Mouse (Mus musculus) inflammation-experienced regulatory T-cells, adult 6 months (primary cell): Measurements from ENCODE around the gene Triobp. TPM values are rescaled to one million over a fixed set of nuclear protein-coding genes. Genes with fewer than 3 reads are reported as not detected.

Source experiments
- ATAC-seq: one replicate; pipeline ENCODE4 v1.8.0; 2017
- polyA plus RNA-seq, 3 experiments: library from polyadenylated mRNA; unstranded; fragments of 100-300 nt; shearing (Covaris generic); gene quantifications; one replicate each; pipeline ENCODE4 v1.2.1; 2017

The Triobp gene
- polyA plus RNA-seq, 3 experiments from 2014 or later: 14.8 to 27.1 (median 20.3) TPM

DNA sequence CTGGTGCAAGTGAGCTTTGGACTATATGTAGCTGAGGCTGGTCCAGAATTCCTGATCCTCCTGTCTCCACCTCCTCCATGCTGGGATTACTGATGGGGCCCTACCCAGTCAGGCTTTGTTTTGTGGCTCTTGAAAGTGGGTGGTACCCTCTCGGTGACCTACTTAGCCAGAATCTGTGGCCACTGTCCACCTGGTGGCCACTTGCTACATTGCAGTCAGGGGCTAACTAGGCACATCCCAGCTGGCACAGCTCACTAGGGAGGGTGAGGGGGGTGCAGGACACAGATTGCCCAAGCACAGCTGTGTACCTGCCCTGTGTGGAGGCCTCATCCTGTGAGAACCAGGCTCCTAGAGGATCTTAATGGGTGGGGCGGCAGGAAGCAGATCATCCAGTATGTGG is 15.4 kb downstream of the Triobp start:
- ATAC-seq: no peak

DNA sequence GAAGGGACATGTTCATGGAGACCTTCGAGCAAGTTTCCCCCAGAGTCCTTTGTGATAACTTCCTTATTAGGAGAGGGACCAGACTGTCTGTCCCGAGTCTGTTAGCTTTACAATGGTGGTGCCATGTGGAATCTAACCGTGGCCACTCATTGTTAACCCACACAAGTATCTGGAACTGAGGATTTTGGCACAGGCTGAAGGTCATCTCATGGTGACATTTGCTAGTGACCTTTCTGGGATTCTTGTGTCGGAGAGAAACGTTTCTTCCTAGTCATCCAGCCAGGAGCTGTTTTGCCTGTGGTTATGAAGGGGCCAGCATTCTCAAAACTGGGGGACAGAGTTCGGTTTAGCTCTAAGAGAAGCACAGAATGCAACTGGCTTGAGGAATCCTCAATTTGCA is 24.1 kb downstream of the Triobp start:
- no peak for ATAC-seq

DNA sequence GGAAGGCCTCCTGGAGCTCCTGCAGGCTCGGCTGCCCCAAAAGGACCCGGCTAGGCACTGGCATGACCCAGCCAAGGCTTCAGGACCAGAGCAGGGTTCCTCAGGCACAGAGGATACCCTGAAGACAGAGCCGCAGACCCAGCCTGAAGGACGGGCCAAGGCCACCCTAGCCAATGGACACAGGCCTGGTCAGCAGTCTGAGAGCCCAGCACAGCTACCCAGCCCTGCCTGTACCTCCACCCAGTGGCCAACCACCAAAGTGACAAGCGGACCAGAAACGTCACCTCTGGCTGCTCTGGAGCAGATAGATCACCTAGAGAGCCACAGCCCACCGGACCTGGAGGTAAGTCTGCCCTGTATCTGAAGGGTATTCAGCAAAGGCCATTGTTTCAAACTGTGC is 26.4 kb downstream of the Triobp start:
- no peak for ATAC-seq

DNA sequence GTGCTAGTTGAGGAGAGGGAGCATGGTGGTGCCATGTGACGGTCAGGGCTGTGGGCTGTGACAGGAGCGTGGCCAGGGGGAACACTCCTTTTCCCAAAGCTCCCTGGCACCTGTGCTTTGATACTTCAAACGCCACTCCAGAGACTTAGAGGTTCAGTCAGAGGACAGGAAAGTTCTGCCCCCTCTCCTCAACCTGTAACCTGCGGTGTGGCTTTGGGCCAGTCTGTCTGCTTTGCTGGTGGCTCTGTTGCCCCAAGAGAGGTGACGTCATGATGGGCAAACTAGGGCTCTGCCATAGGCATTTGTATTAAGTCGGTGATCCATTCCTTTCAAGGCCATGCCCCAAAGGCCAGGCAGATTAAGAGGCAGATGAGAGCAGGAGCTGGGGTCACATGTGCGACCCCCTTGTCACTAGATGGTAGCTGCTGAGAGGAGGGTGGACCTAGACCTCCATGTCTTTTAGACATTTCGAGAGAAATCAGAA is 30.2 kb downstream of the Triobp start:
- no peak for ATAC-seq

DNA sequence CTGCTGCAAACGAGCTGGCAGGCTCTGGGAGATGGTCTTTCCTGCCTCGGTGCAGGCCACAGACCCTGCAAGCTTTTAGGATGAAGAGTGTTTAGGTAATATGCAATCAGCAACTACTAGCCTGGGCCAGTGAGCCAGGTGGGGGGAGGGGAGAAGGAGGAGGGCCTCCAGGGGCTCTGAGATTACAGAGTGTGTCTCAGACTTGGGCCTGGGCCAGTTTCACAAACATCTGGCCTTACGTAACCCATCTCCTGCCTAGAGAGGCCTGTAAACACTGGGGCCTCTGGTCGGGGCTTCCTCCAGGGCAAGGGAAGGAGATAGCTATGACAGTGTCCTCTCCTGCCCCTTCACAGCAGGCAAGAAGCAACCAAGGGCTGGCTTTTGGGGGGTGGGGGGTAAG is 31.4 kb downstream of the Triobp start:
- ATAC-seq: no peak

DNA sequence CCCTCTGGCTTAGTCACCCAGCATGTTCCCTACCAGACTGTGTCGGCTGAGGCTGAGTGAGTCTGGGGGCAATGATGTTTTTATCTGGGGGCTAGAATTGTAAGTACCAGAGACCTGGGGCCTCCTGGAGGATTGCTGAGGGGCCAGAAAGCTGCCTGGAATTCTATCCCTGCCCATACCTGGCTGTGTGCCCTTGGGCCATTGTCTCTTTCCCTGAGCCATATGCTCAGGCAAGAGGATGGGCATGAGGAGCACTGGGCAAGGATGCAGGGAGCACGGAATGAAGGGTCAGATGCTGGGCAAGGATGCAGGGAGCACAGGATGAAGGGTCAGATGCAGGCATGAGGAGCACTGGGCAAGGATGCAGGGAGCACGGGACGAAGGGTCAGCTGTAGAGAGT is 32.6 kb downstream of the Triobp start:
- ATAC-seq: no peak

DNA sequence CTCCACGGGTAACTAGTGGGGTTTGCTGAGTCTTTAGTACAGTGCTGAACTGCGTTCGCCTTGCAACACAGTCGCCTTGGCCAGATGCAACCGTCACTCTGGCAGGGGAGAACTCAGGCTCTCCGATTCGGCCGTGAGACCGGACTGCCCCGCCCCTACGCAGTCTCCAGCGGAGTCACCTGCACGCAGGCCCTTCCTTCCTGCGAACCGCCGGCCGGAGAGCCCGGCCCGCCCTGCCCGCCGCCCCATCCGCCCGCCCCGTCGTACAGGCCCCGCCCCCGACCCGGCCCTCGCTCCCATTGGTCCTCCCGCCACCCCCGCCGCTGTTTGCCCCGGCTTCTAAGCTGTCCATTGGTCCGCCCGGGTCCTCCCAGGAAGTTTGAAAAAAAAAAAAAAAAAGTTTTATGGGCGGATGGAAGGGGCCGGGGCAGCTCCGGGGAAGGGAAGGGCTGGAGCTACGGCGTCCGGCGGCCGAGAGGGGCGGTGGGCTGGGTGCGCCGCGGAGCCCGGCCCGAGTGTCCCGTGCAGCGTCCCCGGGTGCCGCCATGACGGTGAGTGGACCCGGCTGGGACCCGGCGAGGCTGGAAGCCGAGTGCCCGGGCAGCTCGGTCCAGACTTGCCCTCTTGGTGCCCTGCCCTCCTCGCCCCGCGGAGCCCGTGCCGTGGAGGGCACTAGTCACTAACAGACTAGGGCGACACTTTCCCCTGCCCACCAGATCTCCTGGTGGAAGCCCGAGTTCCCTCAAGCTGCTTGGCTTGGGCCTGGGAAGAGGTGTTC is 35.3 kb downstream of the Triobp start:
- peak; percentile 81 for ATAC-seq

DNA sequence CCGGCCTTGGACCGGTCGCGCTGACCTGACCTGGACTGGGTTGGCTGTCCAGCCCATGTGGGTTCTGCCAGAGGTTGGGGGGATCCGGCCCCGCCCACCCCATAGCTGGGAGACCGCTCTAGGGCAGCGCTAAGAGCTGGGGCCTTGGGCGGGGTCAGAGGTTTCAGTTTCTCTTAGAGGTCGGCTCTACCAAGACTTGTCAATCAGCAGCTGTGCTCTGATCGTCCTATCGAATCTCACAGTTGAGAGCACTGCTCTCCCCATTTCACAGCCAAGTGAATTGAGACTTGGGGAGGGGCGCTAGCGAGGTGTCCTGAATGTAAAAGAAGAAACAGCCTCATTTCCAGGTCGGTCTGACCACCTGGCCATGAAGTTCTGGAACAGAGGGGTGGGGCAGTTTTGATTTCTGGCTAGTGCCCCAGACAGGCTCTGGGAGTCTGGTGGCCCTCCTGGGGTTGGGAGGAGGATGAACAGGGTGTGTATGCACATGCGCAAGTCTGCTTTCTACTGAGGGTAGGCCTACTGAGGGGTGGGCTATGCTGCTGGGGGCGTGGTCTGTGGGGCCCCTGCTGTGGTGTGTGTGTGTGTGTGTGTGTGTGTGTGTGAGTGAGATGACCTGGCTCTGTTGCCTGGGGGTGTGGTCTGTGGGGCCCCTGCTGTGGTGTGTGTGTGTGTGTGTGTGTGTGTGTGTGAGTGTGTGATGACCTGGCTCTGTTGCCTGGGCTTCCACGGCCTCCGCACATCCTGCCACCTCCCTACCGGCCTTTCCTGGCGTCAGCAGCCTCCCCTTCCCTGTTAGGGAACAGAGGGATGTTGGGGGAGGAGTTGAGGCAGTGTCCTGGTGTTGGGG is 36.1 kb downstream of the Triobp start:
- ATAC-seq: peak; percentile 83

DNA sequence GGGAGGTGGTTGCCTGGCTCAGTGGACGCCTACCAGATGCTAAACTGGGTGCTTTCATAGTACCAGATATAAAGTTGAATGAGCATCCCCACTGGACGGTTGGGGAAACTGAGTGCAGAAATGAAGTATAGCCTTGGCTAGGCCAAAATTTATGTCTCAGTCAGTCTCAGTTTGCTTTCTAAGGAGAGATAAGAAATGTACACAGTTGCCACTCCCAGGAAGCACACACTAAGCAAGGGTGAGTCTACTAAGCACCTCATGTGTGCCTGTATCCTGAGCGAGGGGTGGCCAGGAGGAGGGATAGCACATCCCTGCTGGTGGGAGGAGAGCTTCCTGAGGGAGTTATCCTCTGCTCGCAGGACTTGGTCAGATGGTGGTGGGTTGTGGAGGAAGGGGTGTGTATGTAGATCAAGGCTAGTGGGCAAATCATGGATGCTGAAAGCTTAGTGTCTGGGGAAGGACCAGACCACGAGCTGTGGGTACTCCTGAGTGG is 36.8 kb downstream of the Triobp start:
- no peak for ATAC-seq

DNA sequence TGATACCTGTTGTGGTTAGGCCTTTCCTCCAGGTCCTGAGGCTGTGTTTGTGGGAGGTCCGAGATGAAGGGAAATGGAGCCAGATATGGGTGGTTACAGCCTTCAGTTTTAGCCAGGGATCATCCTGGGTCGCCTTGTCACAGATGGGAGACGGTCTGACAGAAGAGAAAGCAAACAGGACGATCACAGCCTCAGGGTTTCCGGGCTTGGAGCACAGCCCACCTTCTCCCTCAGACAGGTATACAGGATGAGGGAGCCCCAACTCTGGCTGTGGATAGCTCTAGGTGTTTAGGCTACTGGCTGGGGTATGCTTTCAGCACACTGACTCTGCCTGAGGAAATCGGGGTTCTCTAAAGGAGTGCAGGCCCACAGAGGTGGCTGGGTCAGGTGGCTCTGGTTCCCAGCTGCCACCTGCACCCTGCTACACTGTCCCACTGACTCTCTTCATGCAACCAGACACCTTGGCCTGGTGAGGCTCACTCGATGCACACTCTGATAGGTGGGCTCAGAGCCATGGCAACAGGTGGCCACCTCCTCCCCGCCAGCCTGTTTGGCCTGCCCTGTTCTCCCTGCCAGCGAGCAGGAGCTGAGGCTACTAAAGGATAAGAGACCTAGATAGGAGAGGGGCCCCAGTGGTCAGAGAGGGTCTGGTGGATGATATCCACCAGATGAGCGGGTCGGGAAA is 39.2 kb downstream of the Triobp start:
- ATAC-seq: no peak

DNA sequence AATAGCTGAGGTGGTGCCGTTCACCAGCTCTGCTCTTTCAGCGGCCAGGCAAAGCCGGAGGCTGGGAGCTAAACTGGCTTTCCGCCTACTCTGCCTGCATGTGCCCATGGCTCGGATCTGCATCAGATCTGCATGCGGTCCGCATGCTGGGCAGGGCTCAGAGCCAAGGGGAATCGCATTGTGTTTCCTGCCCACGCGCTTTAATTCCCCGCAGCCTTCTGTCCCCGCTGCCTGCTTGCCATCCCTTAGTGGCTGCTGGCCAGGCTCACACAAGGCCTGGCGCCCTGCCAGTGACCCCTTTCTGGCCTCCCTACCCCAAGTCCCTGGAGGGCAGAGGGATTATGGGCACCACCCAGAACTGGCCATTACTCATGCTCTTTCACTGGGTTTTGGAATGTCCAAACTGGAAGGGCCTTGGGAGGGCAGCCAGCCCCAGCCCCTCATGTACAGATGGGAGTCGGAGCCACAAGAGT is 41.0 kb downstream of the Triobp start:
- no peak for ATAC-seq

DNA sequence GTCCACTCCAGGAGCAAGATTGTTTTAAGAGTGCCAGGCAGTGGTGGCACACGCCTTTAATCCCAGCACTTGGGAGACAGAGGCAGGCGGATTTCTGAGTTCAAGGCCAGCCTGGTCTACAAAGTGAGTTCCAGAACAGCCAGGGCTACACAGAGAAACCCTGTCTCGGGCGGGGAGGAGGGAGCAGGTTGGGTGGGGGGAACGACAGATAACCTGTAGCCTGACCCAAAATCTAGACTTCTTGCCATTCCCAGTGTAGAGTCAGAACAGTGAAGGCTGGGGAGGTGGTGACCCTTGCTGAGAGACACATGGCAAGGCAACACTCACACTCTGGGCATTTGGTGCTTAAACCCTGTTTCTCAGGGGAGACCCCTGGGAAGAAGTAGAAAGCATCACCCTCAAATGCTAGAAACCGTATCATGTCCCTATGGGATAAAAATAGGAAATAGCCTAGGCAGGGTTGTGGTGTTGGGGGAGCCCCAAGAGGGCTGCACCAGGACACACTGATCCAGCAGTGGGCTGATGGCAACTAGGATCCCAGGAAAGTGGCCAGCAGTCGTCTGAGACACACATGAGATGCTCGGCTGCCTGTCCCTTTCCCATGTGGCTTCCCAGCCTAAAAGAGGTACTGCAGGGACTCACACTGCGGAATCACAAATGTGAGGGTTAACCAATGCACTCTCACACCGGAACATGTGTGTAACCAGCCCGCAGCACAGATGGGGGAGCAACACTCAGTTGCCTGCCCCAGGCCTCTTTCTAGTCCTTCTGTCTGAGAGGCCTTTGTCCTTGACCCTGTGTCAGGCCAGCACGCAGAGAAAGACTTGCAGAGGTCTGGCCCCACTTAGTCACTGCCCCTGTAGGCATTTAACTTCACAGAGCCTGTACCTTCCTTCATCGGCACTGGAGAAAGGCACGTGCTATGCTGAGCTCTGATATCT is 41.9 kb downstream of the Triobp start:
- no peak for ATAC-seq

DNA sequence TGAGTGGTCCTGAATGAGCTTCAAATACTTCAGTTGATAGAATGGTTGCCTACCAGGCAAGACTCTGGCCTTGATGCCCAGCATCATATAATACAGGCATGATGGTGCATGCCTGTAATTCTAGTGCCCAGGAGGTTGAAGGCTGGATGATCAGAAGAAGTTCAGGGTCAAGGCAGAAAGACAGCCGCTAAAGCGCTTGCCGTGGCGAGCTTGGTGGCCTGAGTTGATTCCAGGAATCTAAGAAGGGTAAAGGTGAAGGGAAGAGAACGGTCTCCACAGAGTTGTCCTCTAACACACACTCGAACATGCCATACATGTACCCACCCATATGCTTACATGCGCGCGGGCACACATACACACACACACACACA is 42.6 kb downstream of the Triobp start:
- ATAC-seq: no peak

DNA sequence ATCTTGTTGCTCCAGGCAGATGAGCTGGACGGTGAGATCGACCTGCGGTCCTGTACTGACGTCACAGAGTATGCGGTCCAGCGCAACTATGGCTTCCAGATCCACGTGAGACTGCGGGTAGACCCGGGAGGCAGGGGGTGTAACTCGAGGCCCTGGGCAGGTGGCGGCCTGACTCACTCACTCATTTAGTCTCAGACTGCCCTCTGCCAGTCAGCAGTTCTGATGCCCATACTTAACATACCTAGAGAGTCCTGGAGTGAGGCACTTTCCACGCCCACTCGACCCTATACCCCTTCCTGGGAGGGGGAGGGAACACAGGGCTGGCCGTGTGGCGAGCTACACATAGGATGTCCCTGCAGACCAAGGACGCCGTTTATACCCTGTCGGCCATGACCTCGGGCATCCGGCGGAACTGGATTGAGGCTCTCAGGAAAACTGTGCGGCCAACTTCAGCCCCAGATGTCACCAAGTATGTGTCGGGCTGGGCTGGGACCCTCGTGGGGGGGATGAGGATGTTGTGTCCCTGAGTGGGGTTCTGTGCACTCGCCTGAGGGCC is 43.5 kb downstream of the Triobp start:
- no peak for ATAC-seq

DNA sequence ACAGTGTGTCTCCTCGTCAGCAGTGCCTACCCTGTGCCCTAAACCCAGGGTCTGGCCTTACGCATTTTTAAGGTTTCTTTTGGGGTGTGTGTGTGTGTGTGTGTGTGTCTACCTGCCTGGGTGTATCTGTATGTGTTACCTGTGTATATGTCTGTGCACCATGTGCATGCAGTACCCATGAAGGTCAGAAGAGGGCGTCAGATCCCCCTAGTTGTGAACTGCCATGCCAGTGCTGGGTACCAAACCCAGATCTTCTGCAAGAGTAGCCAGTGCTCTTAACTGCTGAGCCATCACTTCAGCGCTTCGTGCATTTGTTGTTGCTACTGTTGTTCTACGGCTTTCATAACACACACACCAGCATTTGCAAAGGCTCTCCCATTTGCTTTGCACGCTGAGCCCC is 44.7 kb downstream of the Triobp start:
- no peak for ATAC-seq

DNA sequence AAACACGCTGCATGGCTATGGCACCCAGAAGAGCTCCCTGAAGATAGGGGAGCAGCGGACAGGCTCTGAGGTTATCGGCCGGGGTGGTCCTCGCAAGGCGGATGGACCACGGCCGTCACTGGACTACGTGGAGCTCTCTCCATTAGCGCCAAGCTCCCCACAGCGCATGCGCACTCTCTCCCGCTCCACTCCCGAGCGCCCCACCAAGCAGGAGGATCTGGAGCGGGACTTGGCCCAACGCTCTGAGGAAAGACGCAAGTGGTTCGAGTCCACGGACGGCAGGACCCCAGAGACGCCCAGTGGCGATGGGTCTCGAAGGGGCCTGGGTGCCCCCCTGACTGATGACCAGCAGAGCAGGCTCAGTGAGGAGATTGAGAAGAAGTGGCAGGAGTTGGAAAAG is 45.4 kb downstream of the Triobp start:
- no peak for ATAC-seq

DNA sequence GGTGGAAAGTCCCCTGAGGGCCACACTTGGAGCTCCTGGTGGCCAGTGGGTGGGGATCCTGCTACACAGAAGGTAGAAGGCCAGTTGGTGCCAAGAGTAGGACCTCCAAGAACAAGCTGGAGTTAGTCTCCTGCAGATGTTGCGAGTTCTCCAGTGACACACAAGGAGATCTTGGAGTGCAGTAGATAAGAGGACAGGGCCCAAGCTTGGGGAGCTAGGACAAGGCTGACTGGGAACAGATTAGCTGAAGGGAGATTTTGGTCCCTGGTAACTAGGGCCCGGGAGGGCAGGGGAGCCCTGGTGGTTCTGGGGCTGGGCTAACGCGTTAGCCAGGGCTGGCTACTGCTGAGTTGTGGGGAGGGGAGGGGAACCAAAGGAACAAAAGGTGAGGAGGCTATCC is 48.4 kb downstream of the Triobp start:
- no peak for ATAC-seq

DNA sequence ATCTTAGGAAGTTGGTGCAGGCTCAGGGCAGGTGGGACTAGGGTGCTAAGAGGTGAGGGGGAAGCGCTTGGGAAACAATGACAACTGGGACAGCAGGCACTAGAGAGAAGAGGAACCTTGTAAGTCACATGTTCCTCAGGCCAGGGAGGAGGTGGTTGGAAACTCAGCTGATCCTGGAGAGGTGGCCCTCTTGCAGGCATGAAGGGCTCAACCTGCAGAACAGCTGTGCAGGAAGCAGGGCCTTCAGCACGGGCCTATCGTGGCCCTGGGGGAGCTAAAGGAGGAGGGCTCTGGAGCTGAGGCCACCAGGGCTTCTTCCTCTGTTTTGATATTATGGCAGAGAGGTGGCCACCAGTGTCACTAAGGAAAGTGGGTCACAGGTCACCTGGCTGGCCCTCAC is 49.1 kb downstream of the Triobp start:
- ATAC-seq: no peak

DNA sequence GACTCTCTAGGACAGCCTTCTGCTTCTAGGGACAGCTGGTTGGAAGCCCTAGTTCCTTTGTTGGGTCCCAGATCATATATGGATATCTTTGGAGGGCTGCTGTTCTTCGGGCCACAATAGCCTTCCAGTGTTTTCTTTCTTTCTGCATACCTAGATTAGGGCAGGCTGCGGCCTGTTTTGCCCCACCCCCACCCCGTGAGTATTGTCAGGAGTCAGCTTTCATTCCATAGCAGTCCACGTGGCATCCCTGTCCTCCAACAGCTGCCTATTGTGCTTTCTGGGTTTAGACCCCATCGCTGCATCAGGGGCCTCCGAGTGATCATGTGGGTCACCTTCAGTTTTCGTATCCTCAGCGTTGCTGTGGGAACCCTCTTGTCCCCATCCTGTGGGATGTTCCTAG is 50.8 kb downstream of the Triobp start:
- no peak for ATAC-seq

DNA sequence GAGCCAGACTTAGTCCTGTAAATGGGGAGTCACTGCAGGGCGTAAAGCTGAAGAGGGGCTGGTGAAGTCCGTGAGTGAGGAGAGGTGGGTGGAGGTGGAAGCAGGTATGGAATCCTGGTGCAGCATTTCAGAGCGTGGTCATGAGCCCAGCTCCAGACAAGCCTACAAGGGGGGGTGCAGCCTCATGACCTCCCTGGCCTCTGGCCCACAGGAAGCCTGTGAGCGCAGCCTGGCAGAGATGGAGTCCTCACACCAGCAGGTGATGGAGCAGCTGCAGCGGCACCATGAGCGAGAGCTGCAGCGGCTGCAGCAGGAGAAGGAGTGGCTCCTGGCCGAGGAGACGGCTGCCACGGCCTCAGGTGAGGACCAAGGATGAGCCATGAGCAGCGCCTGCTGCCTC is 52.1 kb downstream of the Triobp start:
- ATAC-seq: no peak

DNA sequence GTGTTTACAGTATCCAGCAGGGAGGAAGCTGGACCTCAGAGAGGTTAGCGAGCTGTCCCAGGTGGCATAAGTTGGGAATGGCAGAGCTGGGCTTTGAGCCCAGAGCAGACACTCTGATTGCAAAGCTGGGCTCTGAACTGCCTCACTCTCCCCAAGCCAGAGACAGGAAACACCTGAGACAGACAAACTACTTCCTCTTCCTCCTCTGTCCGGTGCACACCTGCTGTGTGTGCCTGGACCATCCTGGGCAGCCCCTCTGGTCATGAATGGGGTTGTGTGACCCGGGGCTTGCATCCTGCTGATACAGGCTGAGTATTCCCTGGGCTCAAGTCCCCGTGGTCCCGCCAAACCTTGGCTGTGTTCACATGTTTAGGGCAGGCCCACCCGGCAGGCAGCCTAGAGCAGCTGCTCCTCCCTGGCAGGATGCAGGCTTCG is 52.9 kb downstream of the Triobp start:
- ATAC-seq: no peak

DNA sequence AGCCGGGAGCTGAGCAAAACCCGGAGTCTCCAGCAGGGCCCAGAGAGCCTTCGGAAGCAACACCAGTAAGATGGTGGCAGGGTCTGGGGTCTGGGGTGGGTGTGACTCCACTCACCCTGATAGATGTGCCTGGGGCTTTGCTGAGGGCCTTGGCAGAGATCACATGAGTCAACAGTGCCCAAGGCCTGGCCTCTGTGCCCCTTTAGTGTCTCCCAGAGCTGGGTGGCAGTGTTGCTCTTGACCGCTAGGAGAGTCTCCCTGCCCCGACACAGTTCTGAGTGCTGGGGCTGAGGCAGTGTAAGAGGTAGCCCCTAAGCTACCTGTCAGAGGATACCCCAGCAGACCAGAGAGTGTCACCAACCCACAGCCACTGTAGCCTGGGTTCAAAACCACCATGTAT is 54.0 kb downstream of the Triobp start:
- ATAC-seq: no peak
